Mouse (Mus musculus) adrenal gland, postnatal 14 days (tissue): ENCODE measurements around the gene Myo5a. TPM values are rescaled to one million over a fixed set of nuclear protein-coding genes. Genes with fewer than 3 reads are reported as not detected.
A peak's percentile ranks its signal among the peaks of the same experiment; 100 is the strongest.
"Not testable (repeated sequence)": the region's sequence is repeated elsewhere in the genome, so short reads cannot be mapped to it uniquely, and the experiment has no call there.

Experiments
- DNase-seq: peaks from one replicate; pipeline ENCODE4 v3.0.0; 2021; ENCODE audit warnings: mixed read lengths
- total RNA-seq: library from RNA; stranded (reverse); gene quantifications from 2 replicates; pipeline ENCODE4 v1.2.3, GENCODE M21; 2021

Gene Myo5a
- total RNA-seq, 1 experiment from 2014 or later: 36.4 TPM

GRCm38 (mm10) chr9:75248874-75249273 lies 178.1 kb downstream of the Myo5a start:
- no peak for DNase-seq

GRCm38 (mm10) chr9:75253158-75253557 lies 182.3 kb downstream of the Myo5a start:
- DNase-seq: not testable (repeated sequence)

GRCm38 (mm10) chr9:75253766-75254165 lies 183.0 kb downstream of the Myo5a start:
- no peak for DNase-seq

GRCm38 (mm10) chr9:75254196-75254955 lies 183.6 kb downstream of the Myo5a start:
- DNase-seq: peak; percentile 34

- no peak for DNase-seq
These were observed 185.2 kb downstream of the Myo5a start for GRCm38 (mm10) chr9:75255820-75256545.

GRCm38 (mm10) chr9:75258792-75259191 lies 188.0 kb downstream of the Myo5a start:
- DNase-seq: no peak

GRCm38 (mm10) chr9:75259656-75260055 lies 188.8 kb downstream of the Myo5a start:
- DNase-seq: no peak

GRCm38 (mm10) chr9:75261332-75261872 lies 190.6 kb downstream of the Myo5a start:
- no peak for DNase-seq

GRCm38 (mm10) chr9:75262235-75262826 lies 191.5 kb downstream of the Myo5a start:
- no peak for DNase-seq

- DNase-seq: no peak
These were observed 193.3 kb downstream of the Myo5a start for GRCm38 (mm10) chr9:75264008-75264718.

GRCm38 (mm10) chr9:75267147-75267546 lies 196.3 kb downstream of the Myo5a start:
- no peak for DNase-seq

- no peak for DNase-seq
These were observed 199.6 kb downstream of the Myo5a start for GRCm38 (mm10) chr9:75270382-75270781.

GRCm38 (mm10) chr9:75271539-75271938 lies 200.7 kb downstream of the Myo5a start:
- DNase-seq: no peak

Other genes starting within 250 kb of the Myo5a start
- 0.19 and 7.6 TPM in 2 replicates for gene Onecut1, start 209.1 kb upstream of the Myo5a start, total RNA-seq
- gene Fam214a, start 118.1 kb upstream of the Myo5a start, total RNA-seq: 80.4 and 93.0 TPM in 2 replicates
- 319 and 329 TPM in 2 replicates for gene Arpp19, start 33.4 kb upstream of the Myo5a start, total RNA-seq
- 7.0 and 7.3 TPM in 2 replicates for gene Myo5c, start 161.0 kb downstream of the Myo5a start, total RNA-seq
- gene Gnb5, start 235.3 kb downstream of the Myo5a start, total RNA-seq: 30.0 and 32.6 TPM in 2 replicates